Mouse (Mus musculus) forebrain, embryonic 16.5 days (tissue): ENCODE measurements at regions not wholly inside any gene's neighbourhood (a gene's known extent, or its start where the extent isn't known, plus 50 kb on each side); places are given as distances from the start of the nearest gene placed in this dataset.

Source experiments
- ATAC-seq: fragments of 200-750 bp; cut with Nextera tagmentation; 2 replicates; pipeline ENCODE4 v1.8.0; 2017; ENCODE audit warnings: mild to moderate bottlenecking, moderate library complexity
- H3K27ac ChIP-seq: fragments of 300-500 bp; sonication (generic); 2 replicates; pipeline ENCODE4 v1.5.1; 2014; ENCODE audit warnings: low read length, control low read depth
- H3K27me3 ChIP-seq: fragments of 300-500 bp; sonication (generic); replicated peaks from 2 replicates; pipeline ENCODE4 v1.6.1; 2014; ENCODE audit warnings: low read length; ENCODE audit not compliant: control insufficient read depth, insufficient read depth
- H3K36me3 ChIP-seq: fragments of 300-500 bp; sonication (generic); 2 replicates; pipeline ENCODE4 v1.6.1; 2014; ENCODE audit not compliant: control insufficient read depth, insufficient read depth
- H3K4me1 ChIP-seq: fragments of 300-500 bp; sonication (generic); replicated peaks from 2 replicates; pipeline ENCODE4 v1.6.1; 2014; ENCODE audit warnings: low read length; ENCODE audit not compliant: control insufficient read depth, insufficient read depth
- H3K4me2 ChIP-seq: fragments of 300-500 bp; sonication (generic); 2 replicates; pipeline ENCODE4 v1.6.1; 2014; ENCODE audit warnings: mild to moderate bottlenecking, low read length, control low read depth
- H3K4me3 ChIP-seq: fragments of 300-500 bp; sonication (generic); replicated peaks from 2 replicates; pipeline ENCODE4 v1.5.1; 2014; ENCODE audit warnings: mild to moderate bottlenecking, low read length, control low read depth
- H3K9ac ChIP-seq: fragments of 300-500 bp; sonication (generic); replicated peaks from 2 replicates; pipeline ENCODE4 v1.6.1; 2014; ENCODE audit warnings: low read depth, low read length, control low read depth
- H3K9me3 ChIP-seq: fragments of 300-500 bp; sonication (generic); 2 replicates; pipeline ENCODE4 v1.6.1; 2016; ENCODE audit warnings: low read length; ENCODE audit not compliant: control insufficient read depth
- WGBS: fragments of 180-500 bp; shearing (Covaris S2); extraction: QIAGEN DNeasy Blood & Tissue Kit; methylation state at CpG from one replicate; pipeline ENCODE4 v1.1.7; 2014; 5-methylcytosine and 5-hydroxymethylcytosine counted together

DNA sequence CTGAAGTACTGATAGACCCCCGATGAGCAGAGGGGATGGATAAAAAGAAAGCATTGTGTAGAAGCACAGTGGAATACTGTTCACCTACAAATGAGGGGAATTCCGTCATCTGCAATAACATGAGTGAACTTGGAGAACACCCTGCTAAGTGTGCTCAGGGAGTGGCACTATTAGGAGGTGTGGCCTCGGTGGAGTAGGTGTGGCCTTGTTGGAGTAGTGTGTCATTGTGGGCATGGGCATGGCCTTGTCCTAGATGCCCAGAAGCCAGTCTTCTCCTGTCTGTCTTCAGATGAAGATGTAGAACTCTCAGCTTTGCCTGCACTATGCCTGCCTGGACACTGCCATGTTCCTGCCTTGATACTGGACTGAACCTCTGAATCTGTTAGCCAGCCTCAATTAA is 86.2 kb upstream of the Kl start:
- no peaks in the 10 kb centered on the region for H3K36me3 ChIP-seq
- H3K4me1 ChIP-seq, result no peaks in the 10 kb centered on the region; the same call in 1 of the 2 replicates
- H3K9ac ChIP-seq, result no peak overlapping the region
- H3K4me3 ChIP-seq, result no peak overlapping the region
- H3K27ac ChIP-seq, result no peak overlapping the region
- 94% methylated on average over 3 of the region's 3 CpGs for WGBS
- no peaks in the 10 kb centered on the region for H3K27me3 ChIP-seq
- H3K4me2 ChIP-seq, result no peak overlapping the region
- no peak for ATAC-seq
- peaks cover 5% of the 10 kb centered on the region; the same call in 1 of the 2 replicates for H3K9me3 ChIP-seq

DNA sequence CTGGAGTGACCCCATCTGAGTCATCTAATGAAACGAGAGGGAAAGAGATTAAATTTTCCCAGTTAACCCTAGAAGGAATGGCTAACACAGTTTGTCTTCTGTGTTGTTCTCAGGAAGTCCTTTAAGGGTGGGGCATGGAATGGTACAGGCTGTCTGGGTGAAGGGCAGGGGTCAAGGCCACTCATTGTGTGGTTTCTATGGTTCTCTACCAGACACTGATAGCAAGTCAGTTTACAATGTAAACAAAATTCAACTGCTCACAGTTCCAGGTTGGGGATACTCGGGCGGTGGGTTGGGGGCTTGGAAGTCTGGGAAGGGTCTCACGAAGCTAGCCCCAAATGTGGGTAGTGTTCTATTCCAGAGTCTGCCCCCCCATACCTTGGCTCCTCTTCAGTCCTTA is 82.5 kb upstream of the Kl start:
- Histone ChIP-seq H3K9me3 (peaks cover 5% of the 10 kb centered on the region; the same call in 1 of the 2 replicates), H3K4me2 (no peak overlapping the region), H3K27ac (no peak overlapping the region), H3K4me1 (no peaks in the 10 kb centered on the region; the same call in 1 of the 2 replicates), H3K9ac (no peak overlapping the region), H3K27me3 (no peaks in the 10 kb centered on the region), H3K4me3 (no peak overlapping the region), H3K36me3 (no peaks in the 10 kb centered on the region)
- no peak for ATAC-seq
- whole genome bisulfite sequencing, result 79% methylated on average over 4 of the region's 4 CpGs

DNA sequence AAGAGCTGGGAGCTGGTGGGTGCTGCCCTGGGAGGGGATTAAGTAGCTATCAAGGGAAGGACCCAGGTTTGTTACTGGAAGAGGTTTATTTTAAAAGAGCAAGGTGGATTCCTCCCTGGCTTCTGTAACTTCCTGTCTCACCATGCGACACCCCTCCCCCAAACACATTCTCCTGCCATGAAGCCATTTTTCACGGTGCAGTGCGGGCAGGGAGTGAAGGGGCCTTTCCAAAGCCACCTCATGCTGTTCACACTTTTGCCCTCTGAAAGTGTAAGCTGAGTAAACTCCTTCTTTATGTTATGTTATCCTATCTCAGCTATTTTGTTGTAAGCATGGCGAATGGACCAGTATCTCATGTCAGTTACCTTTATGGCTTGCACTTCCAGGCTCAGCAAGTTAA is 73.6 kb upstream of the Kl start:
- Histone ChIP-seq H3K4me2 (no peak overlapping the region), H3K4me1 (no peaks in the 10 kb centered on the region), H3K9ac (no peak overlapping the region), H3K9me3 (no peaks in the 10 kb centered on the region), H3K4me3 (no peak overlapping the region), H3K27me3 (no peaks in the 10 kb centered on the region), H3K27ac (no peak overlapping the region), H3K36me3 (no peaks in the 10 kb centered on the region)
- no peak for ATAC-seq
- 79% methylated on average over 4 of the region's 4 CpGs for WGBS

DNA sequence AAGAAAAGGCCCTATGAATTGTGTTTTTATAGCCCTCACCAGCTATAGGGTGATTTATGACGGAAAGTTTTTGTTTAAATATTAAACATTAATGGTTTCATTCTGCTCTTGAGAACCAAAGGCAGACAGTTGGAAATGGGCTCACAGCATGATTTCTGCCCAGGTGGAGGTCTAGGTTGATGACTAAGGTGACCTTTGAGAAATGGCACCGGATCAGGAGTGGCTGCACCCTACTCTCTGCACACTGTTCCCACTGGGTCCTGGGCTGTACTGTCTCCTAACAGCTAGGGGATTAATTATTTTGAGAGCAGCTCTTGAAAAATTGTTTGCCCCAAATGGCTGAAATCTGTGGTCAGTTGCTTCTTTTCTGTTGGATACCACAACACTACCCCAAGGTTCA is 68.7 kb upstream of the Kl start:
- H3K9ac ChIP-seq, result no peak overlapping the region
- no peaks in the 10 kb centered on the region for H3K4me1 ChIP-seq
- no peak overlapping the region for H3K4me3 ChIP-seq
- 91% methylated on average over 2 of the region's 2 CpGs for WGBS
- ATAC-seq, result no peak
- H3K27ac ChIP-seq, result no peak overlapping the region
- no peaks in the 10 kb centered on the region for H3K27me3 ChIP-seq
- no peaks in the 10 kb centered on the region for H3K36me3 ChIP-seq
- no peak overlapping the region for H3K4me2 ChIP-seq
- H3K9me3 ChIP-seq, result peaks cover 2% of the 10 kb centered on the region; the same call in 1 of the 2 replicates

DNA sequence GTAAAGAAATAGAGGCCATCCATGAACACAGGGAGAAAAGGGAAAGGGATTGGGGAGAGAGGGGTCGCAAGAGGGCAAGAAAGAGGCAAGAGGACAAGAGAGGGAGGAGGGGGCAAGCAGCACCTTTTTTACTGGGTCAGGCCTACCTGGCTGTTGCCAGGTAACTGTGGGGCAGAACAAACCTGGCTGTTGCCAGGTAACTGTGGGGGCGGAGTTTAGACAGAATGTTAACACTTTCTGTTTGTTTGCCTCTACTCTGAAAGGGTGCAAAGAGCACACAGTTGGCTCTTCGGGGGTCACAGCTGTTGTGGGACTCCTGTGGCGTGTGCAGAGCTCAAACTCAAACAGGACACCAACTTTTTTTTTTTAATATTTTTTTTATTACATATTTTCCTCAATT is 62.3 kb upstream of the Kl start:
- Histone ChIP-seq H3K4me3 (no peak overlapping the region), H3K4me1 (peaks cover 5% of the 10 kb centered on the region), H3K27me3 (no peaks in the 10 kb centered on the region), H3K9me3 (peaks cover 2% of the 10 kb centered on the region; the same call in 1 of the 2 replicates), H3K36me3 (no peaks in the 10 kb centered on the region), H3K27ac (no peak overlapping the region), H3K9ac (no peak overlapping the region), H3K4me2 (no peak overlapping the region)
- 90% methylated on average over 4 of the region's 4 CpGs for WGBS
- ATAC-seq, result no peak

DNA sequence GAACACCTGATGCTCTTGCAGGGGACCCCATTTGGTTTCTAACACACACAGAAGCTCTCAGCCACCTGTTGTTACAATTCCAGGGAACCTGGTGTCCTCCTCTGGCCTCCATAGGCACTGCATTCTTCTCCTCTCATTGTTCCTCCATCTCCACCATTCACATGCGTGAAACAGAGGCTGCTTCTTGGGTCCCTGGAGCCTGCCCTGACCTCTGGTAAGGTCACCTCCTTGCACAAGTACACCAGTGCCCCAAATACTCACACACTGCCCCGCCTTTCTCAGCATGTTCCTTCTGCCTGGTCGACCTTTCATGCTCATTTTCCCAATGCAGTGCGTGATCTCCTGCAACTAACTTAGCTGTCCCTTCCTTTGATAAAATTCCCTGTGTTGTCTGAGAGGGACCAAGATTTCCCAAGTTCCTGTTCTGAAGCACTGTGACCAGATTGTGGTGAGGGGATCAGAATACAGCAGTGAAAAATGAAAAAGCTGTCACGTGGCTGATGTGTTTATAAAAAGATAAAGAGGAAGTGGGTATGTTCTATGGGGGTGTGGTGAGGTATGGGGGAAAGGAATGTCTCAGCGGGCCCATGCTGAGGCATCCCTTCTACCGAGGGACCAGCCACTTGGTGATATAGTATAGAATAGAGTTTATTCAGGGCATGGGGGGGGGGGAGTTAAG is 61.0 kb upstream of the Kl start:
- peaks cover 2% of the 10 kb centered on the region; the same call in 1 of the 2 replicates for H3K9me3 ChIP-seq
- peaks cover 5% of the 10 kb centered on the region for H3K4me1 ChIP-seq
- no peak overlapping the region for H3K27ac ChIP-seq
- no peaks in the 10 kb centered on the region for H3K27me3 ChIP-seq
- 60% methylated on average over 7 of the region's 7 CpGs for WGBS
- H3K36me3 ChIP-seq, result no peaks in the 10 kb centered on the region
- no peak for ATAC-seq
- H3K4me3 ChIP-seq, result no peak overlapping the region
- no peak overlapping the region for H3K4me2 ChIP-seq
- H3K9ac ChIP-seq, result no peak overlapping the region

DNA sequence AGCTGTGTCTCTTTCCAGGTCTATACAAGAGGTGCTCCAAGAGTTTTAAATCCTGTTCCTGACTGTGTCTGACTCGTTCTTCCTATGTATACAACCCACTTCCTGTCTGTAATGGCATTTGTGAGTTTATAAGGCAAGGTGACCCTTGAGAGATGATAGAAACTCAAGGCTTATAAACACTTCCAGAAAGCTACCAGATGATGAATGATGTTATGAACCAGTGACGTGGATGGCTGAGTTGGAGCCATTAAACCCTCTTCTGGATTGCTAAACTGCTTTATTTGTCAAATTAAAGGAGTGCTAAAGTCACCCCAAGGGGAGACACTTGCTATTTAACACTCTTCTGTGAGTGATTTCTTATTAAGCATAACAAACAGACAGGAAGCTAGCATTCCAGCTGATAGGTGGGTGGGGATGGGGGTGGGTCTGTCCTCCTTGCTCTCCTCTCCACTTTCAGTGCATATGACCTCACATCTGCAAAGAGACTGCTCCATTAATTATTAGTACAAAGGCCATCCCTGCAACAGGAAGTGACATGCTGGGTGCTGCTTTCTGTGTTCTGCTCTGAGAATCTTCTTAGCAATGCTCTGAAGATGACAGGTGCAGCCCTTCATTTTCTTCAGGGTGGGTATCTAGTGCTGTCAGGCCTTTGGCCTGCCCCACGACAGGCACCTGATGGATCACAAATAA is 58.2 kb upstream of the Kl start:
- Histone ChIP-seq H3K9ac (no peak overlapping the region), H3K4me1 (peaks cover 5% of the 10 kb centered on the region), H3K4me3 (no peak overlapping the region), H3K27ac (no peak overlapping the region), H3K9me3 (no peaks in the 10 kb centered on the region), H3K36me3 (no peaks in the 10 kb centered on the region), H3K27me3 (no peaks in the 10 kb centered on the region), H3K4me2 (no peak overlapping the region)
- 35% methylated on average over 3 of the region's 3 CpGs for WGBS
- ATAC-seq, result peak; percentile 65

DNA sequence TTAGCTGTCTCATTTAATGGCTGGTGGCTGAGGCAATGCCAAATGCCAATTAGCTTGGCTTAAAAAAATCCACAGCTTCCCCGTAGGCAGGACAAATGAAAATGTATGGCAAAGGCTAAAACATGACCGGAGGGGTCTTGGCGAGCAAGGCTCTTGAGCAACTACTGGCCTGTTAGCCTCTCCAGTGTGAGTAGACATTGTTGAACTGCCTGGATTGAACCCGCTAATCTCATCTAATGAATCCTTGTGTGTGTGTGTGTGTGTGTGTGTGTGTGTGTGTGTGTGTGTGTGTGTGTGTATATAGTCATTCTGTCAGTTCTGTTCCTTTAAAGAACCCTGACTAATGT is 57.7 kb upstream of the Kl start:
- H3K9me3 ChIP-seq, result no peaks in the 10 kb centered on the region
- 7% methylated on average over 4 of the region's 4 CpGs for WGBS
- peaks cover 5% of the 10 kb centered on the region for H3K4me1 ChIP-seq
- H3K9ac ChIP-seq, result no peak overlapping the region
- no peak overlapping the region for H3K27ac ChIP-seq
- no peak overlapping the region for H3K4me3 ChIP-seq
- ATAC-seq, result peak; percentile 80
- H3K4me2 ChIP-seq, result no peak overlapping the region
- H3K27me3 ChIP-seq, result no peaks in the 10 kb centered on the region
- no peaks in the 10 kb centered on the region for H3K36me3 ChIP-seq

DNA sequence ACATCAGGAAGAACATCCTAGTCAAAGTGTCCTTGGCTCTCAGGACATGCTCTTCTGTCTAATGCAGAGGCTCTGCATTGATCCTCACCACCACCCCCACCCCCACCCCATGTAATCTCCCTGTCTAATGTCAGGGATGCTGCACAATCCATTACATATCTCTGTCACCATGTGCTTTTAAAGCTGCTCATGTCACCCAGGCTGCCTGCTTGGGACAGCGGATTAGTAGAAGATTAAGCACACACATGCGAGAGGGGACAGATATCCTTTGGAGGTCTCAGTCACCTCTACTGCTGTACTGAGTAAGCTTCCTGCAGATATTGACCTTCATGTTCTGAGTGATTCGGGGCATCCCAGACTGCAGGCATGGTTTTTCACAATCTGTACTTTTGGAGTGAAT is 50.7 kb upstream of the Kl start:
- Histone ChIP-seq H3K4me1 (peaks cover 14% of the 10 kb centered on the region), H3K27ac (no peak overlapping the region), H3K36me3 (no peaks in the 10 kb centered on the region), H3K4me3 (no peak overlapping the region), H3K27me3 (no peaks in the 10 kb centered on the region), H3K9ac (no peak overlapping the region), H3K9me3 (no peaks in the 10 kb centered on the region), H3K4me2 (no peak overlapping the region)
- ATAC-seq, result no peak
- WGBS, result 86% methylated on average over 3 of the region's 3 CpGs
